11 mouse cellular contexts compared by ENCODE assay signal in the genomic region with DNA sequence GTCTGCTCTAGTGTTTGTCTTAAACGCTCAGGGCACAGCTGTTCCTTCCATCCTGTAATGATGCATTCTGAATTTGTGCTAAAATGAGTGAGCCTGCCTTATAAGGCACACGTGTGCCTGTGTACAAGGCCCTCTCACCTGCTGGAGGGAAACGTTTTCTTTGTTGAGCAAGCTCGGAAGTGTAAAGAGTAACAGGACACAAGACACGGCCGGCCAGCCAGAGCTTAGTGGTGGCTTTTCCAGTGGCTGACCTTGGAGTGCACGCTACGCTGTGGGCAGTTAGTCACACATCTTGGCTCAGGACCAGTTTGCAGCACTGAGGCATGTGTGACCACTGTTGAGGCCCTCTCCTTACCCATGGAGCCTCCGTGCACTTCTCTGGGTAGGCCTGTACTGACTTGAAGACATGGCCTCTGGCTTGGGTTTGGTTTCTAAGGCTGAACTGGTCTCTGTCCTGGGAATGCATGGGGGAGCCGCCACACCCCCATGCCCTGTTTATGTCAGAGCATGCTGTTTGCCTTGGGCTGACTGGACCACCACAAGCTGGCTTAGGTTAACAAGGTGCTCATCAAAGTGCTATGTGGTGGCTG. TPM values are rescaled to one million over a fixed set of nuclear protein-coding genes. Genes with fewer than 3 reads are reported as not detected.
DNase-seq lines count a peak whose midpoint lies in the region; ATAC-seq and TF ChIP-seq lines count a peak whose summit lies in the region.
"Had no signal": no experiment of that assay in that cellular context is flagged by ENCODE, and none has a peak within 500 bp of the region (broad histone marks: within the 10 kb centered on the region; RNA-seq: fewer than 3 reads in every experiment).

No protein-coding gene starts in this region.

- peak overlapping the region; percentile 39; the same call in 1 of the 2 replicates for H3K27ac ChIP-seq in layer of hippocampus, adult 2 months
- peak overlapping the region; percentile 57 for H3K27ac ChIP-seq in heart, postnatal 0 days (ENCODE audit: low read depth)
- no peak overlapping the region for H3K27ac ChIP-seq in intestine, embryonic 16.5 days (ENCODE audit: low read length)
- H3K27ac ChIP-seq: embryonic facial prominence, embryonic 13.5 days had no signal

- H3K9ac ChIP-seq in heart, postnatal 0 days (replicated peaks; ENCODE audit: low read depth, low read length), result no peak overlapping the region
- H3K9ac ChIP-seq in intestine, embryonic 16.5 days (ENCODE audit: low read depth, low read length), result no peak overlapping the region
- H3K9ac ChIP-seq: embryonic facial prominence, embryonic 13.5 days had no signal

- H3K36me3 ChIP-seq in heart, postnatal 0 days (replicated peaks; ENCODE audit: control insufficient read depth, insufficient read depth, low read length), result peaks cover 7% of the 10 kb centered on the region; the same call in 1 of the 2 replicates
- H3K36me3 ChIP-seq in intestine, embryonic 16.5 days (ENCODE audit: control insufficient read depth, insufficient read depth, low read length), result no peaks in the 10 kb centered on the region

- H3K4me2 ChIP-seq in heart, postnatal 0 days (ENCODE audit: low read depth, low read length), result no peak overlapping the region
- H3K4me2 ChIP-seq in intestine, embryonic 16.5 days (ENCODE audit: low read depth, low read length), result no peak overlapping the region
- H3K4me2 ChIP-seq: embryonic facial prominence, embryonic 13.5 days had no signal

- TF ChIP-seq EP300 in heart, postnatal 0 days (IDR thresholded peaks at IDR 0.05; ENCODE audit: low read depth), result no peak

- H3K27me3 ChIP-seq in heart, postnatal 0 days (ENCODE audit: control insufficient read depth, insufficient read depth, low read length), result no peaks in the 10 kb centered on the region
- no peaks in the 10 kb centered on the region for H3K27me3 ChIP-seq in intestine, embryonic 16.5 days (replicated peaks; ENCODE audit: control insufficient read depth, insufficient read depth, low read length)
- H3K27me3 ChIP-seq: embryonic facial prominence, embryonic 13.5 days had no signal

- 65% methylated on average over 10 of the region's 10 CpGs for WGBS in heart, postnatal 0 days
- 83% methylated on average over 10 of the region's 10 CpGs for WGBS in intestine, embryonic 16.5 days

- H3K4me1 ChIP-seq in heart, postnatal 0 days (ENCODE audit: control insufficient read depth, insufficient read depth), result peaks cover 17% of the 10 kb centered on the region; the same call in 1 of the 2 replicates
- peaks cover 11% of the 10 kb centered on the region for H3K4me1 ChIP-seq in intestine, embryonic 16.5 days (ENCODE audit: control insufficient read depth, insufficient read depth, low read length)

- ATAC-seq in heart, postnatal 0 days (ENCODE audit: insufficient read depth, low read depth), result peak; percentile 62; the same call in 1 of the 2 replicates
- no peak for ATAC-seq in intestine, embryonic 16.5 days

- no peak overlapping the region for H3K4me3 ChIP-seq in layer of hippocampus, adult 2 months
- H3K4me3 ChIP-seq in heart, postnatal 0 days (ENCODE audit: low read depth, low read length), result no peak overlapping the region
- no peak overlapping the region for H3K4me3 ChIP-seq in intestine, embryonic 16.5 days (ENCODE audit: low read length)
- H3K4me3 ChIP-seq: embryonic facial prominence, embryonic 13.5 days had no signal

- no peaks in the 10 kb centered on the region for H3K9me3 ChIP-seq in heart, postnatal 0 days (replicated peaks; ENCODE audit: control insufficient read depth, low read length)
- no peaks in the 10 kb centered on the region for H3K9me3 ChIP-seq in intestine, embryonic 16.5 days (ENCODE audit: control insufficient read depth, low read length)
- H3K9me3 ChIP-seq: embryonic facial prominence, embryonic 13.5 days; G1E had no signal

- no peak for TF ChIP-seq CTCF in layer of hippocampus, adult 2 months (conservative IDR thresholded peaks at IDR 0.05)
- TF ChIP-seq CTCF in heart, postnatal 0 days (IDR thresholded peaks at IDR 0.05; ENCODE audit: low read depth), result no peak

- DNase-seq in layer of hippocampus, adult 2 months (ENCODE audit: low spot score in 2 of 2), result no peak
- DNase-seq in layer of hippocampus, adult 11-12 months (ENCODE audit: low spot score), result no peak
- peak; percentile 89 to 94 for DNase-seq in adrenal gland, adult (ENCODE audit: inconsistent age in 2 of 2, low spot score in 1 of 2)
- DNase-seq in heart, postnatal 0 days (ENCODE audit: low spot score), result peak; percentile 18
- peak; percentile 23 for DNase-seq in lung, postnatal 14 days
- no peak for DNase-seq in thymus, postnatal 10 days (ENCODE audit: low spot score in 2 of 2)
- no peak for DNase-seq in spleen, adult 18-20 months
- DNase-seq: thymus, adult 18-20 months had no signal

RNA-seq across cellular contexts. Expression of a gene that starts 42.8 kb away (rescaled TPM):
- 10 to 100 TPM; 10.4 to 13.7 TPM for total RNA-seq in layer of hippocampus, adult 2 months (2021)
- 3.1 and 7.4 TPM in 2 replicates for total RNA-seq in heart, postnatal 0 days (2014; rRNA removed; ENCODE audit: low replicate concordance)
- 2.2 and 2.3 TPM in 2 replicates for polyA plus RNA-seq in heart, postnatal 0 days (2015; fragmentation: Nextera tagmentation; extraction: Ambion mirVana)
- 1.7 and 2.9 TPM in 2 replicates for polyA plus RNA-seq in intestine, embryonic 16.5 days (2015; fragmentation: Nextera tagmentation; extraction: Ambion mirVana)

RNA-seq across cellular contexts. Expression of a gene that starts 52.1 kb away (rescaled TPM):
- total RNA-seq in layer of hippocampus, adult 2 months (2021), result 10 to 100 TPM; 12.8 to 13.2 TPM
- total RNA-seq in heart, postnatal 0 days (2014; rRNA removed; ENCODE audit: low replicate concordance), result 4.1 and 6.3 TPM in 2 replicates
- 2.6 and 3.2 TPM in 2 replicates for polyA plus RNA-seq in heart, postnatal 0 days (2015; fragmentation: Nextera tagmentation; extraction: Ambion mirVana)
- 3.7 and 4.9 TPM in 2 replicates for polyA plus RNA-seq in intestine, embryonic 16.5 days (2015; fragmentation: Nextera tagmentation; extraction: Ambion mirVana)

Comparison
In these comparisons a context has a peak if more than half of its experiments do, and no peak if none do; other contexts are left out.
1. DNase-seq: peak in adrenal gland, adult (2 of 2), heart, postnatal 0 days (single experiment) and lung, postnatal 14 days (single experiment); none in layer of hippocampus, adult 2 months (0 of 2), layer of hippocampus, adult 11-12 months (single experiment), thymus, postnatal 10 days (0 of 2) and spleen, adult 18-20 months (0 of 2).